Mouse (Mus musculus) 3T3-L1 (cell line): ENCODE measurements around the gene Olfr969.
"Not testable (repeated sequence)": the region's sequence is repeated elsewhere in the genome, so short reads cannot be mapped to it uniquely, and the experiment has no call there.

Source experiments
- DNase-seq: peaks from one replicate; pipeline ENCODE4 v3.0.0-alpha.2; 2015; ENCODE audit warnings: low read depth, low spot score

Gene Olfr969

GRCm38 (mm10) chr9:39790558-39790957 is at the start of gene Olfr969:
Gene Olfr969, plus strand, starts transcription at chr9:39790945.
- DNase-seq = no peak

GRCm38 (mm10) chr9:39745949-39746348 is 44.8 kb upstream of the Olfr969 start, which contains the start of gene Olfr967:
Gene Olfr967, plus strand, starts transcription at chr9:39746249.
- DNase-seq = no peak

GRCm38 (mm10) chr9:39746428-39746827 is 44.3 kb upstream of the Olfr969 start:
- no peak for DNase-seq

GRCm38 (mm10) chr9:39783153-39783552 is 7.6 kb upstream of the Olfr969 start, which contains the start of gene Olfr968:
Gene Olfr968, minus strand, starts transcription at chr9:39783253.
- no peak for DNase-seq

- no peak for DNase-seq
These were observed 17.8 kb downstream of the Olfr969 start, which contains the start of gene Olfr970 for GRCm38 (mm10) chr9:39808560-39808959. Gene Olfr970, plus strand, starts transcription at chr9:39808860.

GRCm38 (mm10) chr9:39836576-39836975 is 45.8 kb downstream of the Olfr969 start, which contains the start of gene Olfr971:
Gene Olfr971, plus strand, starts transcription at chr9:39836876.
- DNase-seq = not testable (repeated sequence)
